Mouse (Mus musculus): ENCODE data around the gene Wnt10b.

DNA sequence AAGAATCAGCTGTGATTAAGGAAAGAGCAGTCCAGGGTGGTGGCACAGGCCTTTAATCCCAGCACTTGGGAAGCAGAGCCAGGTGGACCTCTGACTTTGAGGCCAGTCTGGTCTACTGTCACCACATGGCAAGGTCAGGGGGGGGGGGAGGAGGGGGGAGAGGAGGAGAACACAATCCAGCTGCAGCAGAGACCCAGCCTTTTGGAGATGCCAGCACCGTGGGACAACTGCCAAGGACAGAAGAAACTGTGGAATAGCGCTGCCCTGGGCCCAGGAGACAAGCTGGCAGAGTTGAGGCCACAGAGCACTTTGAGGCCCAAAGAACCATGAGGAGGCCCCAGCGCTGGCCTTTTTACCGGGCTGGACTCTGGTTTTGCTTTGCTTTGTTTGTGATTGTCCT is 12.0 kb downstream of the Wnt10b start:
- TF ChIP-seq POLR2A (IDR thresholded peaks at IDR 0.05; ENCODE audit: extremely low read depth, insufficient read depth, low read length): no peak
- no peak for TF ChIP-seq CTCF (IDR thresholded peaks at IDR 0.05; ENCODE audit: low read depth, low read length)
